22 mouse cellular contexts compared by ENCODE assay signal in genomic region chr6:89459634-89460033, GRCm38 (mm10).
DNase-seq lines count a peak whose midpoint lies in the region; ATAC-seq and TF ChIP-seq lines count a peak whose summit lies in the region.
"Had no signal": no experiment of that assay in that cellular context is flagged by ENCODE, and none has a peak within 500 bp of the region (broad histone marks: within the 10 kb centered on the region; RNA-seq: fewer than 3 reads in every experiment).

No protein-coding gene starts in this region.

- no peak overlapping the region for H3K4me2 ChIP-seq in heart, embryonic 11.5 days
- H3K4me2 ChIP-seq in lung, postnatal 0 days (replicated peaks; ENCODE audit: low read depth, low read length): no peak overlapping the region
- no peak overlapping the region for H3K4me2 ChIP-seq in hindbrain, embryonic 16.5 days (ENCODE audit: low read length)
- H3K4me2 ChIP-seq: forebrain, embryonic 13.5 days; hindbrain, embryonic 13.5 days had no signal

- no peak for ATAC-seq in cerebellum, adult (ENCODE audit: insufficient number of reproducible peaks, low FRiP score, low TSS enrichment)
- no peak for ATAC-seq in heart, embryonic 11.5 days (replicated peaks; ENCODE audit: insufficient number of reproducible peaks, low FRiP score, low TSS enrichment)
- no peak for ATAC-seq in lung, postnatal 0 days
- no peak for ATAC-seq in hindbrain, embryonic 16.5 days
- ATAC-seq: forebrain, embryonic 13.5 days; forebrain, embryonic 16.5 days; hindbrain, postnatal 0 days; inflammation-experienced regulatory T-cells, adult 6 months; intestine, embryonic 16.5 days had no signal

- no peak overlapping the region for H3K27ac ChIP-seq in heart, embryonic 11.5 days (ENCODE audit: low read depth, low read length)
- H3K27ac ChIP-seq in lung, postnatal 0 days (ENCODE audit: low read length): no peak overlapping the region
- no peak overlapping the region for H3K27ac ChIP-seq in hindbrain, embryonic 16.5 days (ENCODE audit: low read depth, low read length)
- H3K27ac ChIP-seq: forebrain, embryonic 10.5 days; forebrain, embryonic 13.5 days; hindbrain, embryonic 10.5 days; hindbrain, embryonic 13.5 days; hindbrain, postnatal 0 days had no signal

- no peak for TF ChIP-seq CTCF in lung, postnatal 0 days (IDR thresholded peaks at IDR 0.05)

- no peaks in the 10 kb centered on the region for H3K9me3 ChIP-seq in heart, embryonic 11.5 days (replicated peaks; ENCODE audit: control insufficient read depth, low read length)
- H3K9me3 ChIP-seq in lung, postnatal 0 days (ENCODE audit: low read length): no peaks in the 10 kb centered on the region
- no peaks in the 10 kb centered on the region for H3K9me3 ChIP-seq in hindbrain, embryonic 16.5 days (ENCODE audit: control insufficient read depth, low read length)
- H3K9me3 ChIP-seq: forebrain, embryonic 10.5 days; forebrain, embryonic 13.5 days; hindbrain, embryonic 10.5 days; hindbrain, embryonic 13.5 days had no signal

- H3K9ac ChIP-seq in heart, embryonic 11.5 days (ENCODE audit: low read depth, low read length): no peak overlapping the region
- H3K9ac ChIP-seq in lung, postnatal 0 days (replicated peaks; ENCODE audit: low read depth): no peak overlapping the region
- no peak overlapping the region for H3K9ac ChIP-seq in hindbrain, embryonic 16.5 days (ENCODE audit: low read depth, low read length)
- H3K9ac ChIP-seq: forebrain, embryonic 13.5 days; hindbrain, embryonic 13.5 days had no signal

- no peaks in the 10 kb centered on the region for H3K36me3 ChIP-seq in heart, embryonic 11.5 days (ENCODE audit: control insufficient read depth, insufficient read depth, low read length)
- H3K36me3 ChIP-seq in lung, postnatal 0 days (ENCODE audit: insufficient read depth, low read length): no peaks in the 10 kb centered on the region
- H3K36me3 ChIP-seq in hindbrain, embryonic 16.5 days (ENCODE audit: control insufficient read depth, insufficient read depth, low read length): no peaks in the 10 kb centered on the region
- H3K36me3 ChIP-seq: forebrain, embryonic 10.5 days; hindbrain, embryonic 10.5 days; hindbrain, embryonic 13.5 days had no signal

- peaks cover 29% of the 10 kb centered on the region for H3K4me1 ChIP-seq in heart, embryonic 11.5 days (ENCODE audit: control insufficient read depth, insufficient read depth, low read length)
- peaks cover 22% of the 10 kb centered on the region; the same call in 1 of the 2 replicates for H3K4me1 ChIP-seq in lung, postnatal 0 days (ENCODE audit: insufficient read depth, low read depth, low read length)
- H3K4me1 ChIP-seq in hindbrain, embryonic 16.5 days (ENCODE audit: control insufficient read depth, insufficient read depth, low read depth, low read length): no peaks in the 10 kb centered on the region
- H3K4me1 ChIP-seq: hindbrain, embryonic 10.5 days had no signal

- WGBS in heart, embryonic 11.5 days (ENCODE audit: insufficient replicate concordance): 73% methylated on average over 3 of the region's 3 CpGs
- WGBS in lung, postnatal 0 days: 66% methylated on average over 3 of the region's 3 CpGs
- 82% methylated on average over 3 of the region's 3 CpGs for WGBS in hindbrain, embryonic 16.5 days

- H3K27me3 ChIP-seq in heart, embryonic 11.5 days (ENCODE audit: control insufficient read depth, insufficient read depth, low read length): no peaks in the 10 kb centered on the region
- no peaks in the 10 kb centered on the region for H3K27me3 ChIP-seq in lung, postnatal 0 days (replicated peaks; ENCODE audit: insufficient read depth, low read length)
- no peaks in the 10 kb centered on the region for H3K27me3 ChIP-seq in hindbrain, embryonic 16.5 days (replicated peaks; ENCODE audit: control insufficient read depth, insufficient read depth, low read length)
- H3K27me3 ChIP-seq: forebrain, embryonic 13.5 days; hindbrain, embryonic 13.5 days had no signal

- TF ChIP-seq EP300 in lung, postnatal 0 days (IDR thresholded peaks at IDR 0.05): 0 out of 2 replicates have a peak, but pooled peaks have one; percentile 8

- DNase-seq in cerebellum, adult 11-12 months: peak; percentile 16
- DNase-seq in heart, adult 11 months: peak; percentile 83
- no peak for DNase-seq in lung, postnatal 0 days (ENCODE audit: low spot score)
- DNase-seq in lung, postnatal 36 days: no peak
- peak; percentile 12 for DNase-seq in ZHBTc4 (ENCODE audit: low read depth, low spot score)
- DNase-seq: adrenal gland, postnatal 10 days; adrenal gland, postnatal 36 days; cerebellum, adult 8-10 months; cerebellum, postnatal 14 days; gastrocnemius, postnatal 25 days; kidney, adult 18-20 months had no signal

- H3K4me3 ChIP-seq in heart, embryonic 11.5 days (ENCODE audit: low read depth, low read length): no peak overlapping the region
- no peak overlapping the region for H3K4me3 ChIP-seq in lung, postnatal 0 days (ENCODE audit: low read depth, low read length)
- no peak overlapping the region for H3K4me3 ChIP-seq in hindbrain, embryonic 16.5 days (ENCODE audit: low read length)
- H3K4me3 ChIP-seq: forebrain, embryonic 10.5 days; forebrain, embryonic 13.5 days; hindbrain, embryonic 10.5 days; hindbrain, embryonic 13.5 days had no signal

Comparison
In these comparisons a context has a peak if more than half of its experiments do, and no peak if none do; other contexts are left out.
1. DNase-seq: peak in cerebellum, adult 11-12 months (single experiment), heart, adult 11 months (single experiment) and ZHBTc4 (single experiment); none in lung, postnatal 0 days (single experiment) and lung, postnatal 36 days (single experiment).